Mouse (Mus musculus) midbrain, postnatal 0 days (tissue): ENCODE measurements around the gene Jmjd6. TPM values are rescaled to one million over a fixed set of nuclear protein-coding genes. Genes with fewer than 3 reads are reported as not detected.

Experiments used
- ATAC-seq: fragments of 200-750 bp; cut with Nextera tagmentation; 2 replicates; pipeline ENCODE4 v1.8.0; 2017; ENCODE audit warnings: moderate number of reproducible peaks, mild to moderate bottlenecking, moderate TSS enrichment, moderate library complexity; ENCODE audit not compliant: low FRiP score
- DNase-seq: peaks from one replicate; pipeline ENCODE4 v3.0.0-alpha.2; 2015; ENCODE audit warnings: low spot score
- H3K27ac ChIP-seq: fragments of 300-500 bp; sonication (generic); 2 replicates; pipeline ENCODE4 v1.5.1; 2014; ENCODE audit warnings: low read depth, mild to moderate bottlenecking, low read length, mixed read lengths
- H3K27me3 ChIP-seq: fragments of 300-500 bp; sonication (generic); 2 replicates; pipeline ENCODE4 v1.6.1; 2014; ENCODE audit warnings: low read length, control low read depth, mixed read lengths; ENCODE audit not compliant: insufficient read depth
- H3K36me3 ChIP-seq: fragments of 300-500 bp; sonication (generic); 2 replicates; pipeline ENCODE4 v1.6.1; 2014; ENCODE audit warnings: low read length, control low read depth, mixed read lengths; ENCODE audit not compliant: insufficient read depth
- H3K4me1 ChIP-seq: fragments of 300-500 bp; sonication (generic); 2 replicates; pipeline ENCODE4 v1.6.1; 2014; ENCODE audit warnings: mild to moderate bottlenecking, control low read depth, antibody characterized with exemption, low read length, mixed read lengths; ENCODE audit not compliant: insufficient read depth
- H3K4me2 ChIP-seq: fragments of 300-500 bp; sonication (generic); 2 replicates; pipeline ENCODE4 v1.6.1; 2014; ENCODE audit warnings: low read depth, mild to moderate bottlenecking, low read length, mixed read lengths; ENCODE audit not compliant: poor library complexity, severe bottlenecking
- H3K4me3 ChIP-seq: fragments of 300-500 bp; sonication (generic); 2 replicates; pipeline ENCODE4 v1.5.1; 2014; ENCODE audit warnings: low read depth, mild to moderate bottlenecking, low read length, moderate library complexity
- H3K9ac ChIP-seq: fragments of 300-500 bp; sonication (generic); replicated peaks from 2 replicates; pipeline ENCODE4 v1.6.1; 2014; ENCODE audit warnings: mild to moderate bottlenecking, low read length, moderate library complexity, mixed read lengths; ENCODE audit not compliant: poor library complexity, severe bottlenecking
- H3K9me3 ChIP-seq: fragments of 300-500 bp; sonication (generic); 2 replicates; pipeline ENCODE4 v1.6.1; 2016; ENCODE audit warnings: low read length, control low read depth
- CTCF ChIP-seq: IDR thresholded peaks from 2 replicates; pipeline ENCODE4 v1.5.1; 2016; ENCODE audit warnings: antibody characterized with exemption, mild to moderate bottlenecking
- WGBS: fragments of 180-500 bp; shearing (Covaris S2); extraction: QIAGEN DNeasy Blood & Tissue Kit; methylation state at CpG from one replicate; pipeline ENCODE4 v1.1.7; 2014; 5-methylcytosine and 5-hydroxymethylcytosine counted together
- polyA plus RNA-seq: library from polyadenylated mRNA; unstranded; fragments of >200 nt; fragmentation: Nextera tagmentation; extraction: Ambion mirVana; gene quantifications from 2 replicates; pipeline ENCODE4 v1.2.1, GENCODE M21; 2015
- total RNA-seq: library from RNA; depleted of rRNA; stranded (reverse); fragments of >200 nt; gene quantifications from 2 replicates; pipeline ENCODE4 v1.2.3, GENCODE M21; 2014

Gene Jmjd6
- total and polyA plus RNA-seq, 2 experiments from 2014 or later, result 43.6 to 49.8 TPM

DNA sequence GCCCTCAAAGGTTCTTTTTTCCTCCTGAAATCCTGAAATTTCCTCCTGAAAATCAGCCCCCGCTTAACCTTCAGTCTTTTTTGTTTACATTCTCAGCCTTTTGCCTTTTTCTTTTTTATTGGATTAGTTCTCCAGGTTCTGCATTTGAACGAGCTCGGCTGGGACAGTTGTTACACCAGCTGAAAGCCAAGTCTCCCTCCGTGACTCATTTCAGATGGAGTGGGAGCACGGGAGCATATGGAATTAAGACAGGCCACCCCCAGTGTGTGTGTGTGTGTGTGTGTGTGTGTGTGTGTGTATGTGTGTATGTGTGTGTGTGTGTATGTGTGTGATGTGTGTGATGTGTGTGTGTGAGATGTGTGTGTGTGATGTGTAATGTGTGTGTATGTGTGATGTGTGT, 38.2 kb upstream of the Jmjd6 start:
- Histone ChIP-seq H3K27ac (no peak overlapping the region), H3K4me2 (no peak overlapping the region), H3K27me3 (no peaks in the 10 kb centered on the region), H3K36me3 (no peaks in the 10 kb centered on the region), H3K9me3 (no peaks in the 10 kb centered on the region), H3K4me3 (no peak overlapping the region), H3K4me1 (no peaks in the 10 kb centered on the region), H3K9ac (no peak overlapping the region)
- ATAC-seq (no peak), DNase-seq (no peak)
- TF ChIP-seq CTCF, result no peak
- 43% methylated on average over 5 of the region's 5 CpGs for WGBS

DNA sequence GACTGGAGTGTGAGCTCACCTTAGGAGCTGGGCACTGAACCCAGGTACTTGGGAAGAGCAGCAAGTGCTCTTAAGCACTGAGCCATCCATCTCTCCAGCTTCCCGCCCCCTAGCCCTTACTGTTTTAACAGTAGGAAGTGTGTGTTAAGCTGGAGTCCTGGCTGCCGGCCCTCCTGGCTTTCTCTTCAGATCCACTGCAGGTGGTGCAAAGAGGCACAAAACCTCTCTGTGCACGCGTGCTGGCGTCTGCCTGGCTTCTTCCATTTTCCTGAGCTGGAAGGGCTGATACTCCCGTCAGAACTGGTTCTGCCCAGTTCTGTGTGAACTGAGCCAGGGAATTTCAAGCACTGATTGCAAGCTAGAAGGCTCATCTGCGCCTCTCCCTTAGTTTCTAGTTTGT, 37.6 kb upstream of the Jmjd6 start:
- Histone ChIP-seq H3K36me3 (no peaks in the 10 kb centered on the region), H3K4me2 (no peak overlapping the region), H3K4me3 (no peak overlapping the region), H3K27me3 (no peaks in the 10 kb centered on the region), H3K27ac (no peak overlapping the region), H3K9me3 (no peaks in the 10 kb centered on the region), H3K9ac (no peak overlapping the region), H3K4me1 (no peaks in the 10 kb centered on the region)
- no peak for TF ChIP-seq CTCF
- ATAC-seq (no peak), DNase-seq (no peak)
- WGBS, result 55% methylated on average over 7 of the region's 7 CpGs

DNA sequence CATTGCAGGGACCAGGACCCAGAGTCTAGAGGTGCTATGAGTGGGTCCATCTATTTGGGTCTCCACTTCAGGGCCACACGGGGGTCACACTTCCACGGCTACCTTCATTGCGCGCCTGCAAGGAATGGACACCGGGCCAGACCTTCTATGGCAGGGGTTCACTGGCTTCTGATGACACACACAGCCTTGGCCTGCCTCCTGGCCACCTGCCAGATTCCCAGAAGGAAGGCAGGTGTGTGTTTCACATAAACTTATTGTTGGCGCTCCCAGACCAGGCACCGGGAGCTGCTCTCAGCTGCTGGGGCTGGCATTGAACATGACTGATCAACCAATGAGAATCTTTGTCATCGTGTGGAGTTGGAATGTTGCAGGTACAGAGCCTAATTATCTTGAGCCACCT, 35.2 kb upstream of the Jmjd6 start:
- DNase-seq (no peak), ATAC-seq (no peak)
- H3K27ac ChIP-seq, result no peak overlapping the region
- H3K9ac ChIP-seq, result no peak overlapping the region
- no peaks in the 10 kb centered on the region for H3K27me3 ChIP-seq
- no peak overlapping the region for H3K4me2 ChIP-seq
- WGBS, result 89% methylated on average over 8 of the region's 8 CpGs
- H3K36me3 ChIP-seq, result peaks cover 15% of the 10 kb centered on the region
- no peaks in the 10 kb centered on the region for H3K9me3 ChIP-seq
- H3K4me1 ChIP-seq, result no peaks in the 10 kb centered on the region
- H3K4me3 ChIP-seq, result no peak overlapping the region
- TF ChIP-seq CTCF, result no peak

DNA sequence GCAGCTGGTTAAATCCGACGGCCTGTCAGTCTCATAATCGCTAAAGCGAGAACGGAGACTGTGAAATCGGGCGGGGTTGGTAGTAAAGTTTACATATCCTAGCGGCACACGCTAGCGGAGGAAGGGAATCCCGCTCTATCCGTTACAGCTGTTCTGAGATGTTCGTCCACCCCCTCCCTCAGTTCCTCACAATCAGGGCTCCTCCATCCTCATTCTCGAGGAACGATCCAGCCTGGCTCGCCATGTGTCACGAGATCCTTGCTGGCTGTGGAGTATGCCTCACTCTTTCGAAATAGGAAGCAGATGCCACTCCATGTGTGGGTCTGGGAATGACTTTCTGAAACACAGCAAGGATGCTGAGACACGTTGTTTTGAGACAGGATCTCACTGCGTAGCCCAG, 30.7 kb upstream of the Jmjd6 start:
- Histone ChIP-seq H3K36me3 (peaks cover 33% of the 10 kb centered on the region), H3K4me3 (no peak overlapping the region), H3K27me3 (no peaks in the 10 kb centered on the region), H3K9me3 (no peaks in the 10 kb centered on the region), H3K27ac (no peak overlapping the region), H3K9ac (no peak overlapping the region), H3K4me1 (no peaks in the 10 kb centered on the region), H3K4me2 (no peak overlapping the region)
- ATAC-seq (no peak), DNase-seq (no peak)
- 93% methylated on average over 20 of the region's 20 CpGs for WGBS
- TF ChIP-seq CTCF, result no peak

DNA sequence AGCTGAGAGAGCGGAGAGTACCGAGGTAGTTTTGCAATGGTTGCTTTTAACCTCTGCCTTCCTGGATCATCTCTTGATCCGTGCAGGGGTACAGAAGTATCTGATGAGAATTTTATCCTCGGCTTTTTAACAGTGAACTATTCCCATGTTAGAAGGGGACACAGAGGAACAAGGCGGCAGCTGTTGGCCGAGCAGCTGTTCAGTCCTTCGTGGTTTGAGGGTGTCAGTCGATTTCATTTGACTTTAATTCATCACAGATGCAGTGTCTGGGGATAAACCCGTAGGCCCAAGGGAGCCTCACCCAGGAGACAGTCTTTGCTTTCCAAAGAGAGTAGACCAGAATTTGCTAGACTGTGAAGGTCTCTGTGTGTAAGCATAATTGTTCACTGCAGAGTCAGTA, 28.3 kb upstream of the Jmjd6 start:
- H3K36me3 ChIP-seq, result peaks cover 43% of the 10 kb centered on the region
- 88% methylated on average over 9 of the region's 9 CpGs for WGBS

DNA sequence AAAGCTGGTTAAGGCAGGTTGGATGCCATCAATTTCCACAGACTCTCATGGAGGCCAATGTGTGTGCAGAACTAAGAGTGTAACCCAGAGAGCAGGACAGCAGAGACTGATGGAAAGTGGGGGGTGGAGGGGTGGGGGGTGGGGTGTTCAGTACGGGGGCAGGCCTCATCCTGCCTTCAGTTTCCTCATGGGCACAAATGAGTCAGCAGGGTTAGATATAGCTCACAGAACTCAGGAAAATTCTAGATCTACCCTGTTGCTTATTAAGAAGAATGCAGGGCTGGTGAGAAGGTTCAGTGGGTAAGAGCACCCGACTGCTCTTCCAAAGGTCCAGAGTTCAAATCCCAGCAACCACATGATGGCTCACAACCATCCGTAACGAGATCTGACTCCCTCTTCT, 26.4 kb upstream of the Jmjd6 start:
- Histone ChIP-seq H3K9me3 (no peaks in the 10 kb centered on the region), H3K4me1 (no peaks in the 10 kb centered on the region), H3K9ac (no peak overlapping the region), H3K27ac (no peak overlapping the region), H3K4me3 (no peak overlapping the region), H3K4me2 (no peak overlapping the region), H3K36me3 (peaks cover 59% of the 10 kb centered on the region), H3K27me3 (no peaks in the 10 kb centered on the region)
- ATAC-seq (no peak), DNase-seq (no peak)
- WGBS, result 92% methylated on average over 4 of the region's 4 CpGs
- no peak for TF ChIP-seq CTCF

More for the DNA sequence above, 28.3 kb upstream of the Jmjd6 start:
- H3K4me1 ChIP-seq, result no peaks in the 10 kb centered on the region
- H3K27ac ChIP-seq, result no peak overlapping the region
- no peak overlapping the region for H3K9ac ChIP-seq
- H3K27me3 ChIP-seq, result no peaks in the 10 kb centered on the region
- TF ChIP-seq CTCF, result no peak
- no peak overlapping the region for H3K4me2 ChIP-seq
- no peak for DNase-seq
- no peak overlapping the region for H3K4me3 ChIP-seq
- ATAC-seq, result no peak
- H3K9me3 ChIP-seq, result no peaks in the 10 kb centered on the region
